Mouse (Mus musculus) midbrain, embryonic 15.5 days (tissue): ENCODE data around the gene Unk. TPM values are rescaled to one million over a fixed set of nuclear protein-coding genes. Genes with fewer than 3 reads are reported as not detected.

Source experiments
- ATAC-seq: fragments of 200-750 bp; cut with Nextera tagmentation; replicated peaks from 2 replicates; pipeline ENCODE4 v1.8.0; 2017; ENCODE audit warnings: moderate TSS enrichment
- H3K27ac ChIP-seq: fragments of 300-500 bp; sonication (generic); 2 replicates; pipeline ENCODE4 v1.5.1; 2015; ENCODE audit warnings: mild to moderate bottlenecking, inconsistent platforms
- H3K27me3 ChIP-seq: fragments of 300-500 bp; sonication (generic); replicated peaks from 2 replicates; pipeline ENCODE4 v1.6.1; 2015; ENCODE audit warnings: inconsistent platforms
- H3K36me3 ChIP-seq: fragments of 300-500 bp; sonication (generic); replicated peaks from 2 replicates; pipeline ENCODE4 v1.6.1; 2015; ENCODE audit warnings: inconsistent platforms
- H3K4me1 ChIP-seq: fragments of 300-500 bp; sonication (generic); 2 replicates; pipeline ENCODE4 v1.6.1; 2015; ENCODE audit warnings: inconsistent platforms
- H3K4me2 ChIP-seq: fragments of 300-500 bp; sonication (generic); 2 replicates; pipeline ENCODE4 v1.6.1; 2015; ENCODE audit warnings: inconsistent platforms, mild to moderate bottlenecking, moderate library complexity
- H3K4me3 ChIP-seq: fragments of 300-500 bp; sonication (generic); 2 replicates; pipeline ENCODE4 v1.5.1; 2015; ENCODE audit warnings: mild to moderate bottlenecking, inconsistent platforms
- H3K9ac ChIP-seq: fragments of 300-500 bp; sonication (generic); 2 replicates; pipeline ENCODE4 v1.6.1; 2015; ENCODE audit warnings: mild to moderate bottlenecking, inconsistent platforms
- H3K9me3 ChIP-seq: fragments of 300-500 bp; sonication (generic); 2 replicates; pipeline ENCODE4 v1.6.1; 2016; ENCODE audit warnings: inconsistent platforms
- WGBS: fragments of 180-500 bp; shearing (Covaris S2); methylation state at CpG from one replicate; pipeline ENCODE4 v1.1.7; 2015; ENCODE audit warnings: mixed read lengths; 5-methylcytosine and 5-hydroxymethylcytosine counted together
- polyA plus RNA-seq: library from polyadenylated mRNA; unstranded; fragments of >200 nt; fragmentation: Nextera tagmentation; extraction: Ambion mirVana; gene quantifications from 2 replicates; pipeline ENCODE4 v1.2.1, GENCODE M21; 2015

Unk gene
- polyA plus RNA-seq, 1 experiment from 2014 or later: 39.7 TPM

DNA sequence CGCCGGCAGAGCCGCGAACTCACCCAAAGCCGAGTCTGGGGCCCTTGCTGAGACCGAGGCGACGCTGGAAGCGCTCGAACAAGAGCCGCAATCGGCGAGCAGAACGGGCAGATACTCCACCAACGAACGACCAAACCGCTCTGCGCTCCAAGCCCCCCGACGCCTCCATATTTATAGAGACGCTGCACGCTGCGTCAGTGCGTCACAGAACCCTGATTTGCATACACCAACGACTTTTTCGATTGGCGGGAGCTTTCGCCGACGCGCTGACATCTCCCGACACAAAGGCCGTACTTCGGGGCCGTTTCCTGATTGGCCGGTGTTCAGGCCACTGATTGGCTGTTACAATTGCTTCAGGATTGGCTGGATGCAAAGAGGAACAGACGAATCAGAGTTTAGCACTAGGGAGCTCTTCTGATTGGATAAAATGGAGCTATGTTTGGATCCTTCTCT is 5.7 kb upstream of the Unk start:
- Histone ChIP-seq H3K9me3 (no peaks in the 10 kb centered on the region), H3K27ac (peak overlapping the region; percentile 99), H3K27me3 (no peaks in the 10 kb centered on the region), H3K9ac (peak overlapping the region; percentile 98), H3K4me1 (peaks cover 21% of the 10 kb centered on the region), H3K4me2 (no peak overlapping the region), H3K36me3 (0 out of 2 replicates have a peak, but pooled peaks cover 6% of the 10 kb centered on the region), H3K4me3 (peak overlapping the region; percentile 77)
- ATAC-seq: peak; percentile 95
- under 1% methylated on average over 37 of the region's 37 CpGs for WGBS

DNA sequence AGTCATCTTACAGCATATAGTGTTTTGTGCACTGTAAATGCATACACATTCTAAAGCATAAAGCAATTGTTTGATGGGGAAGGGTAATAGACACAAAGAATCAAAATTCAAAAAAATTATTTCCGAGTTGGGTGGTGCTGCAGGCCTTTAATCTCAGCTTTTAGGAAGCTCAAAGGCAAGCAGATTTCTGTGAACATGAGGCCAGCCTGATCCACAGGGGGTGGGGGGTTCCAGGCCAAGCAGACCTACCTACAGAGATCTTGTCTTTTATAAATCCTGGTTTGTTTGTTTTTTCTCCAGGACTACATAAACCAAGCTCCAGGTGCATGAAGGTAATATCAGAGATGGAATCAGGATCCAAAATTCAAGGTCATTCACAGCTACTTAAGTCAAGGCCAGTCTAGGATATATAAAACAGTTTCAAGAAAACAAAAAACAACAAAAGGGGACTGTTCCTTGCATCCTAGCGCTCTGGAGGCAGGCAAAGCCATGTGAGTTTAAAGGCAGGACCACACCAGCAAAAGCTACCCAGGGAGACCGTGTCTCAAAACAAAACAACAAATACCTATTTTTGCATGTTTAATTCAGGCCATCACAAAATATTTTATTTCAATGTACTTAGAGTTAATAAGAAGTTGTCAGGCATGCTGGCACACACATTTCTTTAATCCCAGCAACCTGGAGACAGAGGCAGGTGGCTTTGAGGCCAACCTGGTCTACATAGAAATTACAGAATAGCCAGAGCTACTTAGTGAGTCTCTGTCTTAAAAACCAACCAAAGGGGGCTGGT is 4.9 kb upstream of the Unk start:
- no peak for ATAC-seq
- no peak overlapping the region for H3K4me3 ChIP-seq
- H3K9me3 ChIP-seq: no peaks in the 10 kb centered on the region
- peak overlapping the region; percentile 71 for H3K27ac ChIP-seq
- H3K4me2 ChIP-seq: no peak overlapping the region
- peaks cover 21% of the 10 kb centered on the region for H3K4me1 ChIP-seq
- WGBS: 85% methylated on average over 3 of the region's 3 CpGs
- 0 out of 2 replicates have a peak, but pooled peaks cover 6% of the 10 kb centered on the region for H3K36me3 ChIP-seq
- no peak overlapping the region for H3K9ac ChIP-seq
- H3K27me3 ChIP-seq: no peaks in the 10 kb centered on the region

DNA sequence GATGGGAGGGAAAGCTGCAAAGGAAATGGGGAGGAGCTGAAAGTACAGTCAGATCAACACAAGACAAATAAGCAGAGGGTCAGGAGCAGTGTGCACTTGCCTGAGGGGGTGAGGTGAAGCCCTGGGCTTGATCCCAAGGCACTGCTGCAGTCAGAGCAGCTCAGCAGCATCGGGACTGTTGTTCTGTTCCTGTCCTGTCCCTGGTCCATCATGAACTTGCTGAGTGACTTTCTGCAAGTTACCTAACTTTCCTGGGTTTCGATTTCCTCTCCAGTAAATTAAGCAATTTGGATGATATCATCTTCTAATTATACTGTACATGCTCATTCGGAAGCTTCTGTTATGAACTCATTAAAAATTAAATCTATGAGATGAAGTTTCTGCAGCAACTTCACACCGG is 2.4 kb upstream of the Unk start, which contains the start of gene H3f3b:
TSS of gene H3f3b (minus strand) at position 207 of the 400 bp plus-strand sequence.
- Histone ChIP-seq H3K27me3 (no peaks in the 10 kb centered on the region), H3K36me3 (no peaks in the 10 kb centered on the region), H3K9me3 (no peaks in the 10 kb centered on the region), H3K4me3 (no peak within 1 kb of the TSS), H3K9ac (no peak within 1 kb of the TSS), H3K4me1 (peaks cover 16% of the 10 kb centered on the region), H3K4me2 (no peak within 1 kb of the TSS), H3K27ac (no peak within 1 kb of the TSS)
- 82% methylated on average over 4 of the region's 4 CpGs for WGBS
- no peak for ATAC-seq

DNA sequence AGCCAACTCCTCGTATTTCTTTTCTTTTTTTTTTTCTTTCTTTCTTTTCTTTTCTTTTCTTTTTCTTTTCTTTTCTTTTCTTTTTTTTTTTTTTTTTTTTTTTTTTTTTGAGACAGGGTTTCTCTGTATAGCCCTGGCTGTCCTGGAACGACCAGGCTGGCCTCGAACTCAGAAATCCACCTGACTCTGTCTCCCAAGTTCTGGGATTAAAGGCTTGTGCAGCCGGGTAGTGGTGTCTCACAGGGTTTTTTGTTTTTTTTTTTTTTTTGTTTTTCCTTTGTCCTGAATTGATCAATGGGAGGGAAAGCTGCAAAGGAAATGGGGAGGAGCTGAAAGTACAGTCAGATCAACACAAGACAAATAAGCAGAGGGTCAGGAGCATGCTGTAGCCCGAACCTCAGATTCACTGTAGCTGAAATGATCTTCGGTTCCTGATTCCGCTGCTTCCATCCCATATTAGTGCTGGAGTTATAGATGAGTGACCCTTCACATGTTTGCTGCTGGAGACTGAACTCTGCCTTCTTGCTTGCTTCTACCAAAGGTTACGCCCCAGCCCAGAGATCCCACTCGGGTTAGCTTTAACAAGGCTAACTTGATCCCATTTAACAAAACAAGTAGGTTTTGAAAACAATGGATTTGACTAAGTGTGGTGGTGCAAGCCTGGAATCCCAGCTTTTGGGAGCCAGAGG is 1.8 kb upstream of the Unk start:
- WGBS: 82% methylated on average over 9 of the region's 9 CpGs

DNA sequence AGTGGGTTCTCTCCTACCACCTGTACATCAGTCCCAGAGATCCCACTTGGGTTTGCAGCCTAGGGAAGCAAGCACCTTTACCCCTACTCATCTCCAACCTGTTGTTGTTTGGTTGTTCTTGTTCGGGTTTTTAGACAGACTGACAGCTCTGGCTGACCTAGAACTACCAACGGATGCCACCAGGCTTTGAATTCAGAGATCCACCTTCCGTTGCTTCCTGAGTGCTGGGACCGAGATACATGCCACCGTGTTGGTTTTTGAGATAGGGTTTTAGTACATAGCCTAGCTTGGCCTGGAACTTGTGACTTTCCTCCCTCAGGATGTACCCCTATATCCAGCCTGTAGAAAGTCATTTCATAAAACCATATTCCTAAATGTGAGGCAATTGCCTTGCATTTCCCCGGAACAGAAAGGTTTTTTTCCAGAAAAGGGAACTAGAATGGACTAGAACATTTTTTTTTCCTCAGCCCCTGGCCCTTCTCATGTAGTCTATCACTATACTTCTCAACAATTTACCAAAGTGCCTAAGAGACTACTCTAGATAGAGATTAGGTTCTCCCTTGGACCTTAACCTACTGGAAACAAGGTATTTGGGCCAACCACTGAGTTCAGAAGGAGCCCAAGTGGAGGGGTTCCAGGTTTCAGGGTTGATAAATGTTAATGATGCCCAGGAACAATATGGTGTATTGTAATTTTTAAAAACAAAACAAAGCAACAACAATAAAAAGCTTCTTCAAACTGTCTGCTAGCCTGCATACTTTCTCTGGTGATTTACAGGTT is 846 bp upstream of the Unk start:
- H3K4me3 ChIP-seq: peak overlapping the region; percentile 65
- H3K27ac ChIP-seq: peak overlapping the region; percentile 79
- no peak for ATAC-seq

More for the DNA sequence above, 1.8 kb upstream of the Unk start:
- Histone ChIP-seq H3K4me2 (no peak overlapping the region), H3K9ac (no peak overlapping the region), H3K9me3 (no peaks in the 10 kb centered on the region), H3K4me1 (peaks cover 16% of the 10 kb centered on the region), H3K36me3 (no peaks in the 10 kb centered on the region), H3K27ac (no peak overlapping the region), H3K4me3 (no peak overlapping the region), H3K27me3 (no peaks in the 10 kb centered on the region)
- ATAC-seq: no peak

DNA sequence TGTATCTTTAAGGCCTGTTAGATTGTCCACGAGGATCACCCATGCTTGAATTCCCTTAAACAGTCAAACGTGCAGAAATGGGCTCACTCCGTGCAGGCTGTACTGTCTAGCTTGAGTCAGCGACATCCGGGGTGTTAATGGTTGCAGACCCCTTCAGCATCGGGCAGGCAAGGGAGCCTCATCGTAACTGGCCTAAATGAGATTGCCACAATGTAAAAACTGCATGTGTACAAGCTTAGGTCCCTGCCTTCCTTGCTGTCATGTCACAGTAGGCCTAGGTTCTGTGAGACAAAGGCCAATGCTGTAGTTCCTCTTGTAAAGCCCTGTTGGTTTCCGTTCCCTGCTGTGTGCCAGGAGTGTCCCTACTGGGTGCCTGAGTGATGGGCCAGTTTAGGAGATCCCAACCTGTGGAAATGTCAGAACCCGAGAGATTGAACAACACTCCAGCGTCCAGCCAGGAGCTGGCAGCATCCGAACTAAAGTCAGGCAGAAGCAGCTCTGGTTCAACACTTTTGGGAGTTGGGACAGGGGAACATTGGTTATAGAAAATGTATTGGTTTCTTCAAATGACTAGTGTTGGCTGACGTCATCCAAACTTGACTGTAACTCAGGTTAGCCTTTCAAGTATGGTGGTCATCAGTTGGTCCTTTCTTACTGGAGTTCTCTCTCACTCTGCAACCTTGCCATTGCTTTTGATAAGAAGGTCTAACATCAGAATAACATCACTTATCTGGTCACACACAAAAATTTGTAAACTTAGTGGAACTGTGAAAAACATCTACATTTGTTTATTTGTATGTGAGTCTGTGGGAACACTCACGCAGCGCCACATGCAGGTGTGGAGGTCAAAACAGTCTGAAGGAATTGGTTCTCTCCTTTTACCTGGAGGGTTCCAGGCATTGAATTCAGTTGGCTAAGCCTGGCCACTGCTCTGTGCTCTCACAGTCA is 1.1 kb downstream of the Unk start:
- peaks cover 16% of the 10 kb centered on the region for H3K4me1 ChIP-seq
- H3K9ac ChIP-seq: peak overlapping the region; percentile 95
- peak overlapping the region; percentile 65 for H3K4me3 ChIP-seq
- peak; percentile 28 for ATAC-seq
- 26% methylated on average over 14 of the region's 14 CpGs for WGBS
- H3K4me2 ChIP-seq: peak overlapping the region; percentile 90
- H3K27me3 ChIP-seq: no peaks in the 10 kb centered on the region
- peak overlapping the region; percentile 100 for H3K27ac ChIP-seq
- H3K36me3 ChIP-seq: 0 out of 2 replicates have a peak, but pooled peaks cover 4% of the 10 kb centered on the region
- no peaks in the 10 kb centered on the region for H3K9me3 ChIP-seq

More for the DNA sequence above, 846 bp upstream of the Unk start:
- Histone ChIP-seq H3K36me3 (no peaks in the 10 kb centered on the region), H3K27me3 (no peaks in the 10 kb centered on the region), H3K9me3 (no peaks in the 10 kb centered on the region), H3K4me2 (peak overlapping the region; percentile 65), H3K4me1 (peaks cover 16% of the 10 kb centered on the region), H3K9ac (peak overlapping the region; percentile 49)
- WGBS: 83% methylated on average over 6 of the region's 6 CpGs

DNA sequence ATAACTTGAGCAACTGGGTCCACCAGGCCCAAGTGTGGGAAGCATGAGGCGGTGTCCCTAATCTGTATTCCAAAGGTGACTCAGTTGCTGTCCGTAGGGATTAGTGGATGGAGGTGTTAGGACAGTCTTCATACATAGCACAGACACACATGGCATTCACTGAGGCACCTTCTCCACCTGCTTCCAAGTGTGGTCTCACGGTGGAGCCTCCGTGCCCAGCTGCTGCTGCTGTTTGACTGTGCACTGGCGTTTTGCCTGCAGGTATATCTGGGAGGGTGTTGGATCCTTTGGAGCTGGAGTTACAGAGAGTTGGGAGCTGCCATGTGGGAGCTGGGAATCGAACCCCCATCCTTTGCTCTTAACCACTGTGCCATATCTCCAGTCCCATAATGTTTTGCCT is 4.5 kb downstream of the Unk start:
- WGBS: 96% methylated on average over 6 of the region's 6 CpGs
- ATAC-seq: no peak
- Histone ChIP-seq H3K27ac (no peak overlapping the region), H3K36me3 (0 out of 2 replicates have a peak, but pooled peaks cover 7% of the 10 kb centered on the region), H3K4me1 (peaks cover 14% of the 10 kb centered on the region), H3K9me3 (no peaks in the 10 kb centered on the region), H3K9ac (no peak overlapping the region), H3K4me2 (no peak overlapping the region), H3K27me3 (no peaks in the 10 kb centered on the region), H3K4me3 (no peak overlapping the region)

DNA sequence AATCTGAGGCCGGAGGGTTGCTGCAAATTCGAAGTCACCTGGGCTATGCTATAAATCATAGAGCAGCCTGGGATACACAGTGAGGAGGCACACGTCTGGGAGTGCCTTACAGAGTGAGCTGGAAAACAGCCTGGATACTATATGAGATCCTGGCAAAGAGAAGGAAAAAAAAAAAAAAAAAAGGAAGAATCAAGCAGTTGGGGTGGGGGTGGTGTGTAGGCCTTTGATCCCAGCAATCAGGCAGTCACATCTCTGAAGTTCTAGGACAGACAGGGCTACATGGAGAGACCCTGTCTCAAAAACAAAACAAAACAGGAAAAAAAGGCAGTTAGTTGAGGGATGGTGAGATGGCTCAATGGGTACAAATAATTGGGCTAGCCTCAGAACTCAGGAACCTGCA is 6.5 kb downstream of the Unk start:
- Histone ChIP-seq H3K36me3 (0 out of 2 replicates have a peak, but pooled peaks cover 7% of the 10 kb centered on the region), H3K27ac (no peak overlapping the region), H3K4me2 (no peak overlapping the region), H3K9me3 (no peaks in the 10 kb centered on the region), H3K27me3 (no peaks in the 10 kb centered on the region), H3K9ac (no peak overlapping the region), H3K4me3 (no peak overlapping the region), H3K4me1 (peaks cover 4% of the 10 kb centered on the region)
- no peak for ATAC-seq
- 96% methylated on average over 3 of the region's 3 CpGs for WGBS

DNA sequence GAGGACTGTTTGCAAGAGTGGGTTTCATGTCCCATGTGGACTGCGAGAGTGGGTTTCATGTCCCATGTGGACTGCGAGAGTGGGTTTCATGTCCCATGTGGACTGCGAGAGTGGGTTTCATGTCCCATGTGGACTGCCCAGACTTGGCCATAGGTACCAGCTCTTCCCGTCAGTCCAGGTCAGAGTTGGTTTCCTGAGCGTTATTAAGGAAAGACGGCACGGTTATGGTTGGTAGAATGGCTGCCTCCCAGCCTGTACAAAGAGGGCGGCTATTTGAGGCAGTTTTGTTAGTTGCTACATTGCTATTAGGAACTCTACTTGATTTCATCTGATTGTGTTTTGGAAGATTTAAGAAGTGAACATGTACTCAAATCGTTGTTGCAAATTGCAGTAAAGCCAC is 7.7 kb downstream of the Unk start:
- Histone ChIP-seq H3K36me3 (0 out of 2 replicates have a peak, but pooled peaks cover 7% of the 10 kb centered on the region), H3K9me3 (no peaks in the 10 kb centered on the region), H3K4me2 (no peak overlapping the region), H3K9ac (no peak overlapping the region), H3K4me1 (no peaks in the 10 kb centered on the region), H3K27ac (no peak overlapping the region), H3K4me3 (no peak overlapping the region), H3K27me3 (no peaks in the 10 kb centered on the region)
- 91% methylated on average over 9 of the region's 9 CpGs for WGBS
- no peak for ATAC-seq

DNA sequence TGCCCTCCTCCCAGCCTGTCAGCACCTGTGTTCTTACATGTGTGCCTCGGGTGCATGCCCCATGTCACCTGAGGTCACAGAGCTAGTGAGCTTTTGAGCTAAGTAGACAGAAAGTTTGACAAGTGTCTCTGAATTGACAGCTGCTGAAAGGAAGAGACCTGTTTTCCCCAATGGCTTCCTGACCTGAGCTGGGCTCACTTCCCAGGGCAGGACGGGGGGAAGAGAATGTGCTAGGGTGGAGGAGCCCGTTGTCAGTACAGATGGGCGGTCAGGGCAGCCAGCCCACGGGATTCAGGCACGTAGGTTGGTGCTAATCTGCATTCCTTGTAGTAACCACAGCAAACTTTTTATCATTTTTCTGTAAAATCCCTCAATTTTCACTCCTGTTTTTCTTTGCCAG is 10.5 kb downstream of the Unk start:
- no peak overlapping the region for H3K9ac ChIP-seq
- H3K4me1 ChIP-seq: no peaks in the 10 kb centered on the region
- no peaks in the 10 kb centered on the region for H3K27me3 ChIP-seq
- H3K4me2 ChIP-seq: no peak overlapping the region
- H3K27ac ChIP-seq: no peak overlapping the region
- 0 out of 2 replicates have a peak, but pooled peaks cover 4% of the 10 kb centered on the region for H3K36me3 ChIP-seq
- ATAC-seq: no peak
- no peaks in the 10 kb centered on the region for H3K9me3 ChIP-seq
- WGBS: 92% methylated on average over 6 of the region's 6 CpGs
- no peak overlapping the region for H3K4me3 ChIP-seq

DNA sequence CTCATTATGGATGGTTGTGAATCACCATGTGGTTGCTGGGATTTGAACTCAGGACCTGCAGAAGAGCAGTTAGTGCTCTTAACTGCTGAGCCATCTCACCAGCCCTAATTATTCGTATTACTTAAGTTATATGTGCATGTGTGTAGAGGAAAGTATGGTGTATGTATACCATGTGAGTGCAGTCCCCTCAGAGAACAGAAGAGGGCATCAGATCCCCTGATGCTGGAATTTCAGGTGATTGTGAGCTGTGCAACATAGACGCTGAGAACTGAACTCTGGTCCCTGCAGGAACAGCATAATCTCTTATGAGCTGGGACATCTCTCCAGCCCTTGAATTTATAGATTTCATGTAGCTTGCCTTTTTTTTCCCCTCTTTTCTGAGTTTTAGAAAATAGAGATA is 11.7 kb downstream of the Unk start:
- no peak for ATAC-seq

More for the DNA sequence above, 11.7 kb downstream of the Unk start:
- no peak overlapping the region for H3K9ac ChIP-seq
- H3K27me3 ChIP-seq: no peaks in the 10 kb centered on the region
- H3K9me3 ChIP-seq: no peaks in the 10 kb centered on the region
- H3K4me1 ChIP-seq: no peaks in the 10 kb centered on the region
- 0 out of 2 replicates have a peak, but pooled peaks cover 7% of the 10 kb centered on the region for H3K36me3 ChIP-seq
- H3K4me3 ChIP-seq: no peak overlapping the region
- H3K4me2 ChIP-seq: no peak overlapping the region
- WGBS: 96% methylated on average over 2 of the region's 2 CpGs
- H3K27ac ChIP-seq: no peak overlapping the region
